Mouse (Mus musculus) ES-Bruce4 (cell line): ENCODE measurements at regions not wholly inside any gene's neighbourhood (a gene's known extent, or its start where the extent isn't known, plus 50 kb on each side); places are given as distances from the start of the nearest gene placed in this dataset.

Source experiments
- H3K27ac ChIP-seq: 2 replicates; pipeline ENCODE4 v1.5.1; 2012; ENCODE audit warnings: low read length, inconsistent platforms; ENCODE audit not compliant: insufficient read depth
- H3K27me3 ChIP-seq: 2 replicates; pipeline ENCODE4 v1.6.1; 2012; ENCODE audit warnings: mild to moderate bottlenecking, low read length, inconsistent platforms; ENCODE audit not compliant: control insufficient read depth, poor library complexity, insufficient read depth, severe bottlenecking
- H3K36me3 ChIP-seq: 2 replicates; pipeline ENCODE4 v1.6.1; 2012; ENCODE audit warnings: inconsistent platforms, mild to moderate bottlenecking, low read length, moderate library complexity; ENCODE audit not compliant: control insufficient read depth, poor library complexity, insufficient read depth, severe bottlenecking
- H3K4me1 ChIP-seq: one replicate; pipeline ENCODE4 v1.8.1; 2011; ENCODE audit warnings: low read length; ENCODE audit not compliant: control insufficient read depth, insufficient read depth
- H3K4me3 ChIP-seq: 2 replicates; pipeline ENCODE4 v1.5.1; 2011; ENCODE audit warnings: low read depth, mild to moderate bottlenecking, low read length
- H3K9ac ChIP-seq: 2 replicates; pipeline ENCODE4 v1.6.1; 2012; ENCODE audit warnings: low read depth, mild to moderate bottlenecking, inconsistent platforms; ENCODE audit not compliant: poor library complexity, severe bottlenecking
- H3K9me3 ChIP-seq: replicated peaks from 2 replicates; pipeline ENCODE4 v1.6.1; 2012; ENCODE audit warnings: mild to moderate bottlenecking, low read length, inconsistent platforms; ENCODE audit not compliant: control insufficient read depth, poor library complexity, insufficient read depth, severe bottlenecking
- CTCF ChIP-seq: IDR thresholded peaks from one replicate; pipeline ENCODE4 v1.8.1; 2011; ENCODE audit warnings: low read depth, low read length
- EP300 ChIP-seq: IDR thresholded peaks from 2 replicates; pipeline ENCODE4 v1.6.1; 2011; ENCODE audit warnings: low read depth, low read length; ENCODE audit not compliant: insufficient read depth
- POLR2A ChIP-seq: IDR thresholded peaks from one replicate; pipeline ENCODE4 v1.8.1; 2011; ENCODE audit warnings: low read length; ENCODE audit not compliant: insufficient read depth

GRCm38 (mm10) chr17:84110000-84110695 is 77.6 kb downstream of the Zfp36l2 start:
- TF ChIP-seq CTCF, result no peak
- TF ChIP-seq POLR2A, result no peak
- TF ChIP-seq EP300, result no peak
- H3K9me3 ChIP-seq, result no peaks in the 10 kb centered on the region
- H3K9ac ChIP-seq, result no peak overlapping the region
- H3K27ac ChIP-seq, result no peak overlapping the region
- no peak overlapping the region for H3K4me3 ChIP-seq
- H3K27me3 ChIP-seq, result no peaks in the 10 kb centered on the region
- H3K36me3 ChIP-seq, result no peaks in the 10 kb centered on the region
- peaks cover 7% of the 10 kb centered on the region for H3K4me1 ChIP-seq

- TF ChIP-seq POLR2A, result no peak
- TF ChIP-seq CTCF, result no peak
- no peak for TF ChIP-seq EP300
- no peaks in the 10 kb centered on the region for H3K9me3 ChIP-seq
- no peak overlapping the region for H3K27ac ChIP-seq
- no peaks in the 10 kb centered on the region for H3K36me3 ChIP-seq
- H3K27me3 ChIP-seq, result no peaks in the 10 kb centered on the region
- no peak overlapping the region for H3K9ac ChIP-seq
- H3K4me3 ChIP-seq, result no peak overlapping the region
- H3K4me1 ChIP-seq, result peaks cover 2% of the 10 kb centered on the region
Observed at GRCm38 (mm10) chr17:84107946-84108686, 79.6 kb downstream of the Zfp36l2 start.

GRCm38 (mm10) chr17:84107497-84107896 is 80.2 kb downstream of the Zfp36l2 start:
- H3K4me1 ChIP-seq, result no peaks in the 10 kb centered on the region
- no peaks in the 10 kb centered on the region for H3K36me3 ChIP-seq
- no peaks in the 10 kb centered on the region for H3K27me3 ChIP-seq
- H3K27ac ChIP-seq, result no peak overlapping the region
- TF ChIP-seq POLR2A (no peak), CTCF (no peak), EP300 (no peak)
- no peaks in the 10 kb centered on the region for H3K9me3 ChIP-seq
- no peak overlapping the region for H3K4me3 ChIP-seq
- H3K9ac ChIP-seq, result no peak overlapping the region

- Histone ChIP-seq H3K27ac (no peak overlapping the region), H3K4me3 (no peak overlapping the region), H3K9me3 (no peaks in the 10 kb centered on the region), H3K27me3 (no peaks in the 10 kb centered on the region), H3K9ac (no peak overlapping the region), H3K36me3 (no peaks in the 10 kb centered on the region), H3K4me1 (no peaks in the 10 kb centered on the region)
- TF ChIP-seq CTCF (no peak), POLR2A (no peak), EP300 (no peak)
Observed at GRCm38 (mm10) chr17:84104242-84104641, 83.5 kb downstream of the Zfp36l2 start.

GRCm38 (mm10) chr17:84103344-84103743 is 84.4 kb downstream of the Zfp36l2 start:
- H3K36me3 ChIP-seq, result no peaks in the 10 kb centered on the region
- H3K27me3 ChIP-seq, result no peaks in the 10 kb centered on the region
- H3K4me3 ChIP-seq, result no peak overlapping the region
- TF ChIP-seq CTCF, result no peak
- no peak for TF ChIP-seq EP300
- TF ChIP-seq POLR2A, result no peak
- no peaks in the 10 kb centered on the region for H3K4me1 ChIP-seq
- no peak overlapping the region for H3K27ac ChIP-seq
- H3K9me3 ChIP-seq, result no peaks in the 10 kb centered on the region
- H3K9ac ChIP-seq, result no peak overlapping the region

GRCm38 (mm10) chr17:84101652-84102051 is 86.1 kb downstream of the Zfp36l2 start:
- Histone ChIP-seq H3K36me3 (no peaks in the 10 kb centered on the region), H3K4me3 (no peak overlapping the region), H3K27ac (no peak overlapping the region), H3K9ac (no peak overlapping the region), H3K4me1 (no peaks in the 10 kb centered on the region), H3K27me3 (no peaks in the 10 kb centered on the region), H3K9me3 (no peaks in the 10 kb centered on the region)
- TF ChIP-seq CTCF (no peak), POLR2A (no peak), EP300 (no peak)
